Mouse (Mus musculus): Measurements from ENCODE around the gene Espn. TPM values are rescaled to one million over a fixed set of nuclear protein-coding genes. Genes with fewer than 3 reads are reported as not detected.

The Espn gene
- polyA plus RNA-seq, 1 experiment from 2014 or later, result 0.64 TPM

DNA sequence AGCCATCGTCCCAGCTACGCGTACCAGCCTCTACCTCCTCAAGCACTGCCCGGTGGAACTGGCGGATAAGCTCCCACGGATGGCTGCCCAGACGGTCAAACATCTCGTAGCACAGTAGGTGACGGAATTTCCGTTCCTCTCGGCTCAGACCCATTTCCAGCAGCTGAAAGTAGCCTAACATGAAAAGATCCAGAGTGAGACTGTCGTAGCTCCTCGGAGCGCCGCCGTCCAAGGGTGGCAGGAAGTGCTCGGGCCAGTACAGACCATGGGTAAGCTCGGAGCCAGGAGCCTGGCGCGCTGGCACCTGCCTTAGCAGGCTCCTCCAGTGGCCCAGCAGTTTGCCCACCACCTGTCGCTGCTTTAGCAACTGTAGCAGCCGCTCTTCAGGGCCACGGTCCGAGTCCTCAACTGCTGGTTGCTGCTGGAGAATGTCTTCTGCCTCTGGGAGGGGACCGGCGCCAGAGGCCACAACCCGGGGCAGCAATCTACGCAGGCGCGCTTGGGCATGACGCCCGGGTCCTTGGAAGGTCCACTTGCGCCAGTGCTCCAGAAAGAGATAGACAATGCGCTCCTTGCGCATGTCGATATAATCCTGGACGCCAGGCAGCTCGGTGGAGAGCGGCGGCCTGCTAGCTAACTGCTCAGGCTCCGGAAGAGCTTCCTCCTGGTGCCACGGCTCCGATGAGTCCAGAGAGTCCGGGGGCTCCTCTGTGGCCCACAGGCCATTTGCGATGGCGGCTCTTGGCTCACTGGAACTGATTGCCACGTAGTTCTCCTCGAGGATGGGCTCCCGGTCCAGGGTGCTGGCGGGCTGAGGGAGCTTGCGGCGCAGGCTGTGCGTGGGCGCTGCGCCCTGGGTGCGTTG is 26.8 kb downstream of the Espn start:
- H3K9ac ChIP-seq (replicated peaks; ENCODE audit: low read depth, low read length), result no peak overlapping the region; the same call in 1 of the 2 replicates
- no peaks in the 10 kb centered on the region for H3K36me3 ChIP-seq (ENCODE audit: control insufficient read depth, insufficient read depth, low read length)
- peaks cover 80% of the 10 kb centered on the region for H3K27me3 ChIP-seq (ENCODE audit: control insufficient read depth, insufficient read depth, low read length)
- ATAC-seq (ENCODE audit: low read depth), result no peak
- no peaks in the 10 kb centered on the region for H3K9me3 ChIP-seq (ENCODE audit: control insufficient read depth, low read length)
- H3K4me1 ChIP-seq (ENCODE audit: control insufficient read depth, insufficient read depth, low read length), result peaks cover 12% of the 10 kb centered on the region
- no peak overlapping the region for H3K27ac ChIP-seq (ENCODE audit: low read depth, low read length)
- 3% methylated on average over 56 of the region's 56 CpGs for WGBS
- peak overlapping the region; percentile 22 for H3K4me2 ChIP-seq (ENCODE audit: low read depth, low read length)
- H3K4me3 ChIP-seq (ENCODE audit: low read depth, low read length), result peak overlapping the region; percentile 20

DNA sequence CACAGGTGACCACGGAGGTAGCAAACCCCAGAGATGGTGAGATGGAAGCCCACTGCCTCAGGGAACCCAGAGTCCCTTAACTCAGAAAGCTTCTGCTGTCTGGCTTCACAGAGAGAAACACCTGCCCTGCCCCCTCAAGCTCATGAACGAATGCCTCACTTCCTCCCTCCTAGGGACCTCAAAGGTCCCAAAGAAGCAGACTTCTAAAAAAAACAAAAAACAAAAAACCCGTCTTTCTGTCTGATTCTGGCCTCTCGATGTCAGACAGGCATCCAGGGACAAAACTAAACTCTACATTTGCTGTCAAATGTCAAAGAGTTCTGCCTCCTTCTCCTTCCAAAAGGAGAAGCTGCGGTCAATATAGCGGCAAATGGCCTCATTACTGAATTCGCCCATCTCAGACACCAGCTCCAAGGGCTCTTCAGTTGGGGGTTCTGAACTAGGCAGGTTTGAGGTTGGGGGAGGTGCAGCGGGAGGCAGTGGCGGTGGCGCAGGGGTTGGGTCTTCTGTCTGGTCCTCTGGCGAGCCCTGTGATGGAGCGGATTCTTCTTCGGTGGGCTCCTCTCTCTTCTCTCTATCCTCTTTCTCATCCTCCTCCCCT is 27.7 kb downstream of the Espn start:
- Histone ChIP-seq H3K4me1 (ENCODE audit: control insufficient read depth, insufficient read depth, low read length) (peaks cover 14% of the 10 kb centered on the region; the same call in 1 of the 2 replicates), H3K9me3 (ENCODE audit: control insufficient read depth, low read length) (no peaks in the 10 kb centered on the region), H3K4me2 (ENCODE audit: low read depth, low read length) (no peak overlapping the region), H3K27me3 (ENCODE audit: control insufficient read depth, insufficient read depth, low read length) (peaks cover 81% of the 10 kb centered on the region), H3K9ac (replicated peaks; ENCODE audit: low read depth, low read length) (no peak overlapping the region), H3K36me3 (ENCODE audit: control insufficient read depth, insufficient read depth, low read length) (no peaks in the 10 kb centered on the region), H3K27ac (ENCODE audit: low read depth, low read length) (no peak overlapping the region), H3K4me3 (ENCODE audit: low read depth, low read length) (no peak overlapping the region)
- WGBS, result 4% methylated on average over 11 of the region's 13 CpGs
- ATAC-seq (ENCODE audit: low read depth), result no peak

DNA sequence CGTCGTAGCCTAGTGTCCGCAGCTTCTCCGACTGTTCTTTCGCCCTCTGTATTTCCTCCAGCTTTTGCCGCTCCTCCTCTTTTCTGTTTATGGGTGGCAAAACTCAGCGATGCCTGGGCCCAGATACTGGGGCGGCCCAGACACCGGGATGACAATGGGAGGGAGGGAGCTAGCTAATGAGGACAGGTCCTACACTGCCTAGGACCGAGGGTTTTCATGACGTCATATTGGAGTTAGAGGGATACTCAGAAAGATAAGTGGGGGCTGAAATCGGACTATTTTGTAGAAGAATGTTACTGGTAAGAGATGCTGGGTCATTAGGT is 31.0 kb downstream of the Espn start:
- no peak for ATAC-seq (ENCODE audit: low read depth)
- peaks cover 9% of the 10 kb centered on the region; the same call in 1 of the 2 replicates for H3K4me1 ChIP-seq (ENCODE audit: control insufficient read depth, insufficient read depth, low read length)
- H3K27ac ChIP-seq (ENCODE audit: low read depth, low read length), result no peak overlapping the region
- under 1% methylated on average over 12 of the region's 12 CpGs for WGBS
- H3K4me3 ChIP-seq (ENCODE audit: low read depth, low read length), result no peak overlapping the region
- H3K9me3 ChIP-seq (ENCODE audit: control insufficient read depth, low read length), result no peaks in the 10 kb centered on the region
- H3K27me3 ChIP-seq (ENCODE audit: control insufficient read depth, insufficient read depth, low read length), result peaks cover 79% of the 10 kb centered on the region
- H3K36me3 ChIP-seq (ENCODE audit: control insufficient read depth, insufficient read depth, low read length), result no peaks in the 10 kb centered on the region
- H3K4me2 ChIP-seq (ENCODE audit: low read depth, low read length), result no peak overlapping the region
- no peak overlapping the region for H3K9ac ChIP-seq (replicated peaks; ENCODE audit: low read depth, low read length)

DNA sequence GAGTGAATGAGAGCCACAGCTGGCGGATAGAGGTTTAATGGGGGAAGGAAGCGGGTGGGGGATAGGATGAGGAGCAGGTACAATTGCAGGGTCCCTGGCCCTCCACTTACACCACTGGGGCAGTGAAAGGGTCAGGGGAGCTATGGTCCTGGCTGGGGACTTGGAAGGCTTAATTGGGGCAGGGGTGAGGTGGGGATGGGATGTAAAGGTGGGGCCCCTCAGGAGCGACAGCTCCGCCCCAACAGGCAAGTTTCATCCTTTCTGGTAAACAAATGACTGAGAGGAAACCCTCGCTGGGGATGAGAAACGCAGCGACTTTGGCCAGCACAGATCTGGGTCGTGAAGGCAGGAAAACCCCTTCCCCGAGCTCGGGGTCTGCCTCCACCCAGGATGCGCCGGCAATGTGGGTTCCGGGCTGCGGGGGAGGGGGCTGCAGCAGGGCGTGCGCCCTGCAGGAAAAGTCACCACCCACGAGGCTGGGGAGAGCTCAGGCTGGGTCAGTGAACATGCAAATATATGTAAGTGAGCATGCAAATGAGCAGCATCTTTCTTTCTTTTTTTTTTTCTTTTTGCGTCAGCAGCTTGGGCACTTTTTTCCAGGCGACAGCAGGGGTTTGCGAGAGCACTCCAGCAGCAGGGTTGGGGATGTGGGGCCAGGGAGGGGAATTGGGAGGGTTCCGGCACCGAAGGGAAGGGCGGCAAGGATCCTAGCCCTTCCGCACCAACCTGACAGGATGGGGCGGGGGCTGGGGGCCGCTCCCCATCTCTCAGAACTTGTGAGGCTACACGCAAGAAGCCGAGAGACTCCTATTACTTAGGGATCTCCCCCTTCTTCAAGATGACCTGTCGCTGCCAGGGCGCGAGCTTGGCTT is 31.6 kb downstream of the Espn start:
- H3K36me3 ChIP-seq (ENCODE audit: control insufficient read depth, insufficient read depth, low read length), result no peaks in the 10 kb centered on the region
- no peak overlapping the region for H3K4me2 ChIP-seq (ENCODE audit: low read depth, low read length)
- peaks cover 8% of the 10 kb centered on the region for H3K4me1 ChIP-seq (ENCODE audit: control insufficient read depth, insufficient read depth, low read length)
- H3K4me3 ChIP-seq (ENCODE audit: low read depth, low read length), result no peak overlapping the region
- H3K9me3 ChIP-seq (ENCODE audit: control insufficient read depth, low read length), result no peaks in the 10 kb centered on the region
- ATAC-seq (ENCODE audit: low read depth), result no peak
- no peak overlapping the region for H3K9ac ChIP-seq (replicated peaks; ENCODE audit: low read depth, low read length)
- peaks cover 75% of the 10 kb centered on the region for H3K27me3 ChIP-seq (ENCODE audit: control insufficient read depth, insufficient read depth, low read length)
- H3K27ac ChIP-seq (ENCODE audit: low read depth, low read length), result no peak overlapping the region
- whole genome bisulfite sequencing, result under 1% methylated on average over 31 of the region's 31 CpGs

DNA sequence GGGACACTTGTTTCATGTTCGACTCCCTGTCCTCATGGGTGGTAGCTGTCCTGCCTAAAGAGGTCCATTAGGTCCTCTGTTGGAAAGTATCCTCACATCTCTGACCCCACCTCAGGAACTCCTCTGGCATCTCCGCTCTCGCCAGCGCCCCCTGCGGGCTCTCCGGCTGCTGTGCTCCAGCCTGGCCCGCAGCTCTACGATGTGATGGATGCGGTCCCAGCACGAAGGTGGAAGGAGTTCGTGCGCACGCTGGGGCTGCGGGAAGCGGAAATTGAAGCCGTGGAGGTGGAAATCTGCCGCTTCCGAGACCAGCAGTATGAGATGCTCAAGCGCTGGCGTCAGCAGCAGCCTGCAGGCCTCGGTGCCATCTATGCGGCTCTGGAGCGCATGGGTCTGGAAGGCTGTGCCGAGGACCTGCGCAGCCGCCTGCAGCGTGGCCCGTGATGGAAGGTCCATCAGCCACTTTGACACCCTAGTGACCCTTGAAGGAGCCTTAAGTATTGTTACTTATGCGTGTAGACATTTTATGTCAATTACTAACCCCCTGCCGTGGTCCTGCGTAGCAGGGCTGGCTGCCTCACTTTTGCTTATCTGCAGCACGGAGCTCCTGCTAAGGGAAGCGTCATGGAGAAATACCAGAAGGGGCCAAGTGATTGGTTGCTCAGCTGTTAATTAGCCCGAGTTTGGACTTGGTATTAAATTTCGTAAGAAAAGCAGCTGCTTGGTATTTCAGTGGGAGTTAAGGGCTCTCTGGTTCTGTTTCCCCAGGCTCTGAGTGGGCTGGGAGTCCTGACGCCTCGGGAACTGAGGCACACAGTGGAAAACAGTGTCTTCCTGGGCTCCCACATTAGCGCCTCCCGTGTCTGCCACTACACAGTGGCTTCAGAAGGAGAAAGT is 32.5 kb downstream of the Espn start:
- no peak overlapping the region for H3K27ac ChIP-seq (ENCODE audit: low read depth, low read length)
- no peaks in the 10 kb centered on the region for H3K9me3 ChIP-seq (ENCODE audit: control insufficient read depth, low read length)
- 4% methylated on average over 39 of the region's 39 CpGs for WGBS
- H3K9ac ChIP-seq (replicated peaks; ENCODE audit: low read depth, low read length), result no peak overlapping the region
- H3K27me3 ChIP-seq (ENCODE audit: control insufficient read depth, insufficient read depth, low read length), result peaks cover 77% of the 10 kb centered on the region
- H3K4me1 ChIP-seq (ENCODE audit: control insufficient read depth, insufficient read depth, low read length), result peaks cover 8% of the 10 kb centered on the region
- no peaks in the 10 kb centered on the region for H3K36me3 ChIP-seq (ENCODE audit: control insufficient read depth, insufficient read depth, low read length)
- no peak overlapping the region for H3K4me3 ChIP-seq (ENCODE audit: low read depth, low read length)
- ATAC-seq (ENCODE audit: low read depth), result no peak
- H3K4me2 ChIP-seq (ENCODE audit: low read depth, low read length), result peak overlapping the region; percentile 26; the same call in 1 of the 2 replicates

DNA sequence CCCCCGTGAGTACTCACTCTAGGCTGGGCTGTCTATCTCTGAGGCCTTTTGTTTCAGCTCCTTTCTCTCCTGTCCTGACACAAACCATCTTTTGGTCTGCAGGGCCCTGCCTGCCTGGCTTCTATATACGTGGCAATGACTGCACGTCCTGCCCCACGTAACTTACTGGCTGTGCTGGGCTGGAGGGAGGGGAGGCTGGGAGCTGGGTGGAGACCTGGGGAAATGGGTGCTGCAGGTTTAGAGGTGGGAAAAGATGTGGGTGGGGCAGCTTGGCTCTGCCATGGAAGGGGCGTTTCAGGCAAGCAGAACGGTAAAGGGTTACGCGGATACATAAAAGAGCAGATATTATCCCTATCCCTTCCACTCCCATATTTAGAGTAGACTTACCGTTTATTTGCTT is 34.6 kb downstream of the Espn start:
- ATAC-seq (ENCODE audit: low read depth), result no peak
- Histone ChIP-seq H3K4me1 (ENCODE audit: control insufficient read depth, insufficient read depth, low read length) (peaks cover 8% of the 10 kb centered on the region), H3K4me3 (ENCODE audit: low read depth, low read length) (no peak overlapping the region), H3K9ac (replicated peaks; ENCODE audit: low read depth, low read length) (no peak overlapping the region), H3K4me2 (ENCODE audit: low read depth, low read length) (no peak overlapping the region), H3K36me3 (ENCODE audit: control insufficient read depth, insufficient read depth, low read length) (no peaks in the 10 kb centered on the region), H3K27me3 (ENCODE audit: control insufficient read depth, insufficient read depth, low read length) (peaks cover 59% of the 10 kb centered on the region), H3K27ac (ENCODE audit: low read depth, low read length) (no peak overlapping the region), H3K9me3 (ENCODE audit: control insufficient read depth, low read length) (no peaks in the 10 kb centered on the region)
- 66% methylated on average over 9 of the region's 9 CpGs for WGBS

DNA sequence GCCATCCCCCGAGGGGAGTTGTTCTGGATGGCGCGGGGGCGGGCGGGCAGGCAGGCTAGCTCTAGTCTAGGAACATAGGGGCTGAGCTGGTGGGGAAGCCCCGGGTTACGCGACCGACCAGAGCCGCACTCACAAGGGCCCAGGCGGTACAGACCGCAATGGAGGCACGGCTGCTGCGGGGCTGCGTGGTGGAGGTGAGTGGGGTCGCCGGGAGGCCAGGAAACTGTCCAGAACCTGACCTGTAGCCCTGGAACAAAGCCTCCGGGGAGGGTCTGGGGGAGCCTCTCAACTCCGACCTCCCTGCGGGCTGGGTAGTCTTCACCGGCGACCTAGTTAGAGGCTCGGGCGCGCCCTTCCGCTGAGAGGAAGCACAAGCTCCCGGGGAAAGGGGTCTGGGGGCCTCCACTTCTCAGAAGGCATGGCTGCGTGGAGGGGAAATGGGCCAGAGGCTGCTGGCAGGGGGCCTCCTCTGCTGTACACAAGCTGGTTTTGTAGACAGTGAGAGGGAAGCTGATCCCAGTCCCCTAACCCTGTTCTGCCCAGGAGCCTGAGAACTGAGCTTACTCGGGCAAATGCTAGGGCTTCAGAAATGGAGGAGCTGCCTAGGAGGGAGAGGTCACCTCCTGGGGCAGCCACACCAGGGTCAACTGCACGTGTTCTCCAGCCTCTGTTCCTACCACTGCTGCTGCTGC is 36.1 kb downstream of the Espn start, which contains the start of gene Tnfrsf25:
Gene Tnfrsf25, plus strand, starts transcription at position 14 of the 692 bp plus-strand sequence.
- Histone ChIP-seq H3K9me3 (ENCODE audit: control insufficient read depth, low read length) (no peaks in the 10 kb centered on the region), H3K27ac (ENCODE audit: low read depth, low read length) (no peak within 1 kb of the TSS), H3K9ac (replicated peaks; ENCODE audit: low read depth, low read length) (0 out of 2 replicates have a peak within 1 kb of the TSS, but pooled peaks have one; percentile 21), H3K27me3 (ENCODE audit: control insufficient read depth, insufficient read depth, low read length) (peaks cover 50% of the 10 kb centered on the region), H3K4me3 (ENCODE audit: low read depth, low read length) (peak within 1 kb of the TSS; percentile 1; the same call in 1 of the 2 replicates), H3K4me2 (ENCODE audit: low read depth, low read length) (0 out of 2 replicates have a peak within 1 kb of the TSS, but pooled peaks have one; percentile 6), H3K4me1 (ENCODE audit: control insufficient read depth, insufficient read depth, low read length) (peaks cover 8% of the 10 kb centered on the region), H3K36me3 (ENCODE audit: control insufficient read depth, insufficient read depth, low read length) (peaks cover 5% of the 10 kb centered on the region; the same call in 1 of the 2 replicates)
- no peak for ATAC-seq (ENCODE audit: low read depth)
- WGBS, result 3% methylated on average over 30 of the region's 30 CpGs

DNA sequence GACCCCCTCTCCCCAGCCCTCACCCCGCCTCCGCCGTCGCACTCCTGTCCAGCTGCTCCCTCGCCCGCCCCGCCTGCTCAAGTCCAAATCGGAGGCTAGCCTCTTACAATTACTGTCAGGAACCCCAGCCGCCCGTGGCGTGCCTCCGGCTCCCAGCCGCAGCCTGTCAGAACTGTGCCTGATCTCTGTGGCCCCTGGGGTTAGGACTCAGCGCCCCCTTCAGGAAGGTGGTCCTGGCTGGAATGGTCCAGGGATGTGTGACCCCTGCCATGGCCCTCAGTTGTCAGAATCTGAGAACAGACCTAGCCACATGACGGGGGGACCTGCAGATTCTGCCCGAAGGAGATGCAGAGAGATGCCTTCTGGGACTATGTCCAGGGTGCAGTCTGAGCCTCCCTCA is 38.1 kb downstream of the Espn start:
- Histone ChIP-seq H3K4me2 (ENCODE audit: low read depth, low read length) (no peak overlapping the region), H3K9ac (replicated peaks; ENCODE audit: low read depth, low read length) (no peak overlapping the region), H3K27me3 (ENCODE audit: control insufficient read depth, insufficient read depth, low read length) (peaks cover 35% of the 10 kb centered on the region), H3K27ac (ENCODE audit: low read depth, low read length) (no peak overlapping the region), H3K9me3 (ENCODE audit: control insufficient read depth, low read length) (no peaks in the 10 kb centered on the region), H3K4me3 (ENCODE audit: low read depth, low read length) (no peak overlapping the region), H3K36me3 (ENCODE audit: control insufficient read depth, insufficient read depth, low read length) (peaks cover 5% of the 10 kb centered on the region; the same call in 1 of the 2 replicates), H3K4me1 (ENCODE audit: control insufficient read depth, insufficient read depth, low read length) (peaks cover 3% of the 10 kb centered on the region)
- 53% methylated on average over 15 of the region's 16 CpGs for WGBS
- ATAC-seq (ENCODE audit: low read depth), result no peak
